Mouse (Mus musculus) megakaryocyte, embryonic 14.5 days (primary cell): ENCODE measurements around the gene Gm26741. TPM values are rescaled to one million over a fixed set of nuclear protein-coding genes. Genes with fewer than 3 reads are reported as not detected.
"Not testable (repeated sequence)": the region's sequence is repeated elsewhere in the genome, so short reads cannot be mapped to it uniquely, and the experiment has no call there.

Experiments
- H3K27me3 ChIP-seq: replicated peaks from 2 replicates; pipeline ENCODE3; 2012; ENCODE audit warnings: inconsistent platforms
- H3K36me3 ChIP-seq: replicated peaks from 2 replicates; pipeline ENCODE3; 2012; ENCODE audit warnings: low read length, inconsistent platforms, mixed read lengths
- H3K4me1 ChIP-seq: 2 replicates; pipeline ENCODE4 v1.6.1; 2012; ENCODE audit warnings: inconsistent platforms
- H3K4me3 ChIP-seq: replicated peaks from 2 replicates; pipeline ENCODE3; 2012; ENCODE audit warnings: moderate library complexity, mild to moderate bottlenecking, inconsistent platforms
- H3K9me3 ChIP-seq: 2 replicates; pipeline ENCODE4 v1.6.1; 2012; ENCODE audit warnings: inconsistent platforms
- FLI1 ChIP-seq: IDR thresholded peaks from 2 replicates; pipeline ENCODE4 v1.6.1; 2012; ENCODE audit warnings: low read length, inconsistent platforms, mixed read lengths
- GATA1 ChIP-seq: IDR thresholded peaks from 3 replicates; pipeline ENCODE4 v1.6.1; 2012; ENCODE audit warnings: mixed read lengths, low read length, inconsistent platforms, borderline replicate concordance
- polyA plus RNA-seq: library from polyadenylated mRNA; stranded (reverse); fragments of >175 nt; gene quantifications from 2 replicates; pipeline ENCODE4 v1.2.3, GENCODE M21; 2012; ENCODE audit warnings: low replicate concordance; ENCODE audit not compliant: insufficient read depth

Gm26741 gene
- polyA plus RNA-seq, result not detected in 2 replicates

- TF ChIP-seq GATA1 (no peak), FLI1 (no peak)
- Histone ChIP-seq H3K27me3 (no peaks in the 10 kb centered on the region), H3K36me3 (peaks cover 43% of the 10 kb centered on the region), H3K4me3 (no peak within 1 kb of the TSS), H3K4me1 (peaks cover 3% of the 10 kb centered on the region; the same call in 1 of the 2 replicates), H3K9me3 (no peaks in the 10 kb centered on the region)
These were observed at the start of gene Gm26741 for GRCm38 (mm10) chr10:52358467-52358866. Gene Gm26741 (plus strand): TSS chr10:52358767.

- no peaks in the 10 kb centered on the region for H3K27me3 ChIP-seq
- TF ChIP-seq GATA1, result no peak
- TF ChIP-seq FLI1, result no peak
- H3K4me3 ChIP-seq, result no peak overlapping the region
- no peaks in the 10 kb centered on the region for H3K36me3 ChIP-seq
- H3K4me1 ChIP-seq, result no peaks in the 10 kb centered on the region
- 0 out of 2 replicates have a peak, but pooled peaks cover 8% of the 10 kb centered on the region for H3K9me3 ChIP-seq
These were observed 49.4 kb upstream of the Gm26741 start for GRCm38 (mm10) chr10:52309196-52309595.

GRCm38 (mm10) chr10:52319506-52320286 lies 38.9 kb upstream of the Gm26741 start:
- no peak for TF ChIP-seq GATA1
- TF ChIP-seq FLI1, result no peak
- no peaks in the 10 kb centered on the region for H3K36me3 ChIP-seq

DNA sequence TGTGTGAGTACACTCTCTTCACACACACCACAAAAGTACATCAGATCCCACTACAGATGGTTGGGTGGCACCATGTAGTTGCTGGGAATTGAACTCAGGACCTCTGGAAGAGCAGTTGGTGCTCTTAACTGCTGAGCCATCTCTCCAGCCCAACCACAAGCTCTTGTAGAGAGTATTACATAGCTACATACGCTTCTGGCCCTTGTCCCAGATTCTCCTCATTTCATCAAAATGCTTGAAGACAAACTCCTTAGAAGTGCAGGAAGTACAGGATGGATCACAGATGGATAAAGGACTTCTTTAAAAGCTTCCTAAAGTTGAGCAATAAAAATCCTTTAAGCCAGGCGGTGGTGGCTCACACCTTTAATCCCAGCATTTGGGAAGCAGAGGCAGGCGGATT lies 36.6 kb upstream of the Gm26741 start:
- Histone ChIP-seq H3K4me1 (no peaks in the 10 kb centered on the region), H3K4me3 (no peak overlapping the region), H3K9me3 (no peaks in the 10 kb centered on the region; the same call in 1 of the 2 replicates), H3K36me3 (no peaks in the 10 kb centered on the region), H3K27me3 (no peaks in the 10 kb centered on the region)
- TF ChIP-seq FLI1, result no peak
- no peak for TF ChIP-seq GATA1

More at GRCm38 (mm10) chr10:52319506-52320286, 38.9 kb upstream of the Gm26741 start:
- Histone ChIP-seq H3K27me3 (peaks cover 2% of the 10 kb centered on the region), H3K4me1 (no peaks in the 10 kb centered on the region), H3K4me3 (no peak overlapping the region), H3K9me3 (no peaks in the 10 kb centered on the region; the same call in 1 of the 2 replicates)

- Histone ChIP-seq H3K27me3 (peaks cover 4% of the 10 kb centered on the region), H3K9me3 (peaks cover 5% of the 10 kb centered on the region; the same call in 1 of the 2 replicates), H3K4me3 (no peak overlapping the region), H3K4me1 (no peaks in the 10 kb centered on the region), H3K36me3 (peaks cover 6% of the 10 kb centered on the region)
- no peak for TF ChIP-seq FLI1
- no peak for TF ChIP-seq GATA1
These were observed 27.6 kb upstream of the Gm26741 start for GRCm38 (mm10) chr10:52331007-52331406.

DNA sequence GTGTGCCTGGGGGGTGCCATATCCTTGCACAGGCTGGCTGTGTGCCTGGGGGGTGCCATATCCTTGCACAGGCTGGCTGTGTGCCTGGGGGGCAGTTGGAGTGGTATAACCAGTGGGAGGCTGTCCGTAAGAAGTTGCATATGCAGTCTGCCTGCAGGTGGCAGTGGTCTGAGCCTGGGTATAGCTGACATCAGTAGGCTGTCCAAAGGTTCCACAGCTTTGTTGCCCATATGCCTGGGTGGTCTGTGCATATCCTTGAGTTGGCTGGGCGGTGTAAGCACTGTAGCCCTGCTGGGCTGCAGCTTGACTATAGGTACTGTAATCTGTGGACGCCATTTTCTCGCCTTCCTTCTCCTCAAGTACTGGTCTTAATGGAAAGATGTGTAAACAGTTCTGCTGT lies 15.2 kb upstream of the Gm26741 start:
- not testable (repeated sequence) for H3K27me3 ChIP-seq, H3K4me3 ChIP-seq, H3K4me1 ChIP-seq, H3K9me3 ChIP-seq
- H3K36me3 ChIP-seq, result peaks cover 85% of the 10 kb centered on the region

DNA sequence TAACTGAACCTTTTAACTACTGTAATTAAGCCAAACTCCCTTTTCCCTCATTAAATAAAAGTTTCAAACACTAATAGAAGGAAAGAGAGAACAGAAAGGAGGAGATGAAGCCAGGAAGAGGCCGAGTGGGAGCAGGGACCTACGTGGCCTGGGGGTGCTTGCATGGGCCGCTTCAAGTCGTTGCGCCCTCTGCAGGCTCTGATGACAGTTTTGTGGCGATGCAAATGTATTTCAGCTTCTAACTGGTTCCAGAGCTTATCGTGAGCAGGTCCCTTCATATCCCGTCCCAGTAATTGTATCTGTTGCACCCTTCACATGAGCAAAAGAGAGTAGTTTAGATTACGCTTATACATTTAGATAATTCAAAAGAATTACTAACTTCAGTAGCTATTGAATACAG lies 5.4 kb upstream of the Gm26741 start:
- no peaks in the 10 kb centered on the region for H3K27me3 ChIP-seq
- TF ChIP-seq FLI1, result no peak
- TF ChIP-seq GATA1, result no peak
- peaks cover 6% of the 10 kb centered on the region; the same call in 1 of the 2 replicates for H3K4me1 ChIP-seq
- H3K9me3 ChIP-seq, result no peaks in the 10 kb centered on the region
- H3K36me3 ChIP-seq, result peaks cover 79% of the 10 kb centered on the region
- H3K4me3 ChIP-seq, result no peak overlapping the region

DNA sequence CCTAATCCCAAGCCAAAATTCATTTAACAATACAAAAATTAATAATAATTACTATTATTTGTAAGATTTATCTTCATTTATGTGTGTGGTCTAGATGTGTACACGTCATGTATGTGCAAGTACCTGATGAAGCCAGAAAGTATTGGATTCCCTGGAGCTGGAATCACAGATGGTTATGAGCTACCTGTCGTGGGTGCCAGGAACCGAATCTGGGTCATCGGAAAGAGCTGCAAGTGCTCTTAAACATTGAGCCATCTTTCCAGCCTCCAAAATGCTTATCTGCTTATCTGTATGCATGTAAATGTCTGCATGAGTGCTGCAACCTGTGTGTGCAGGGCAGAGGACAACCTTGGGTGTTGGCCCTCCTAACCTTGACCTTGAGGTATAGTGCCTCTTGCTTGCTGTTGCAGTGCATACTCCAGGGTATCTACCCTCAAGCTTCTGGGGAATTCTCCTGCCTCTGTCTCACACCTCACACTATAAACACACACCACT lies 1.7 kb downstream of the Gm26741 start:
- TF ChIP-seq FLI1 (no peak), GATA1 (no peak)

GRCm38 (mm10) chr10:52360862-52361609 lies 2.5 kb downstream of the Gm26741 start:
- Histone ChIP-seq H3K4me1 (peaks cover 3% of the 10 kb centered on the region; the same call in 1 of the 2 replicates), H3K27me3 (no peaks in the 10 kb centered on the region), H3K36me3 (peaks cover 25% of the 10 kb centered on the region), H3K4me3 (no peak overlapping the region), H3K9me3 (no peaks in the 10 kb centered on the region)
- TF ChIP-seq FLI1 (no peak), GATA1 (no peak)

More for the DNA sequence above, 1.7 kb downstream of the Gm26741 start:
- Histone ChIP-seq H3K4me1 (peaks cover 3% of the 10 kb centered on the region; the same call in 1 of the 2 replicates), H3K9me3 (no peaks in the 10 kb centered on the region), H3K4me3 (no peak overlapping the region), H3K27me3 (no peaks in the 10 kb centered on the region), H3K36me3 (peaks cover 32% of the 10 kb centered on the region)
